Mouse (Mus musculus): Measurements from ENCODE around the gene A630089N07Rik. TPM values are rescaled to one million over a fixed set of nuclear protein-coding genes. Genes with fewer than 3 reads are reported as not detected.

The A630089N07Rik gene
- total RNA-seq, 2 experiments from 2014 or later: 3.1 to 3.8 TPM

GRCm38 (mm10) chr16:97977277-97977676, 105.0 kb downstream of the A630089N07Rik start:
- no peak for DNase-seq
- intact Hi-C loops (cut with DNase I; ENCODE audit: low total_unique reads): no loop called here

GRCm38 (mm10) chr16:97963956-97964540, 118.2 kb downstream of the A630089N07Rik start:
- intact Hi-C loops (cut with DNase I; ENCODE audit: low total_unique reads): no loop called here

GRCm38 (mm10) chr16:97962151-97962948, 119.9 kb downstream of the A630089N07Rik start, which contains the start of the genes C2cd2 and Zbtb21:
C2cd2 (minus strand) TSS chr16:97962598.
Zbtb21 (minus strand) TSS chr16:97962622.
- peak; percentile 97 for DNase-seq
- intact Hi-C loops (cut with DNase I; ENCODE audit: low total_unique reads): no loop called here

More at GRCm38 (mm10) chr16:97963956-97964540, 118.2 kb downstream of the A630089N07Rik start:
- DNase-seq: no peak

GRCm38 (mm10) chr16:97961381-97962150, 120.7 kb downstream of the A630089N07Rik start:
- no peak for DNase-seq
- intact Hi-C loops (cut with DNase I; ENCODE audit: low total_unique reads): no loop called here

- DNase-seq: no peak
- intact Hi-C loops (cut with DNase I; ENCODE audit: low total_unique reads): no loop called here
Observed at GRCm38 (mm10) chr16:97960348-97960747, 121.9 kb downstream of the A630089N07Rik start.

- intact Hi-C loops (cut with DNase I; ENCODE audit: low total_unique reads): no loop called here
- no peak for DNase-seq
Observed at GRCm38 (mm10) chr16:97958401-97958973, 123.8 kb downstream of the A630089N07Rik start.

GRCm38 (mm10) chr16:97957626-97958025, 124.6 kb downstream of the A630089N07Rik start:
- intact Hi-C loops (cut with DNase I; ENCODE audit: low total_unique reads): no loop called here

GRCm38 (mm10) chr16:97956011-97956410, 126.2 kb downstream of the A630089N07Rik start:
- intact Hi-C loops (cut with DNase I; ENCODE audit: low total_unique reads): no loop called here
- DNase-seq: no peak

More at GRCm38 (mm10) chr16:97957626-97958025, 124.6 kb downstream of the A630089N07Rik start:
- DNase-seq: no peak

- intact Hi-C loops (cut with DNase I; ENCODE audit: low total_unique reads): no loop called here
- no peak for DNase-seq
Observed at GRCm38 (mm10) chr16:97953300-97953699, 128.9 kb downstream of the A630089N07Rik start.

- intact Hi-C loops (cut with DNase I; ENCODE audit: low total_unique reads): no loop called here
- DNase-seq: no peak
Observed at GRCm38 (mm10) chr16:97952801-97953200, 129.4 kb downstream of the A630089N07Rik start.

GRCm38 (mm10) chr16:97952371-97952770, 129.9 kb downstream of the A630089N07Rik start:
- DNase-seq: no peak
- intact Hi-C loops (cut with DNase I; ENCODE audit: low total_unique reads): no loop called here

Other genes starting within 250 kb of the A630089N07Rik start
- gene Prdm15, start 230.6 kb downstream of the A630089N07Rik start, total RNA-seq (2021): 1 to 10 TPM; 3.7 to 5.9 TPM
- 100 to 1,000 TPM in 1 of 2 experiments, 10 to 100 TPM in 1; 83.9 to 109 TPM for gene C2cd2, start 119.9 kb downstream of the A630089N07Rik start, total RNA-seq (2021)
- 1 to 10 TPM; 7.7 to 7.8 TPM for gene Zbtb21, start 119.8 kb downstream of the A630089N07Rik start, total RNA-seq (2021)
- gene B230307C23Rik, start 85.1 kb downstream of the A630089N07Rik start, total RNA-seq (2021): 1 to 10 TPM; 5.4 to 5.5 TPM

Measured in gastrocnemius, postnatal 14 days (tissue).